Mouse (Mus musculus) midbrain, embryonic 11.5 days (tissue): ENCODE measurements at regions not wholly inside any gene's neighbourhood (a gene's known extent, or its start where the extent isn't known, plus 50 kb on each side); places are given as distances from the start of the nearest gene placed in this dataset.

Experiments used
- ATAC-seq: fragments of 200-750 bp; cut with Nextera tagmentation; 2 replicates; pipeline ENCODE4 v1.8.0; 2017; ENCODE audit warnings: moderate TSS enrichment, moderate library complexity; ENCODE audit not compliant: low FRiP score
- DNase-seq: peaks from one replicate; pipeline ENCODE4 v3.0.0; 2015; ENCODE audit warnings: low spot score; ENCODE audit errors: missing footprints
- H3K27ac ChIP-seq: fragments of 300-500 bp; sonication (generic); 2 replicates; pipeline ENCODE4 v1.5.1; 2014; ENCODE audit warnings: low read depth, low read length
- H3K27me3 ChIP-seq: fragments of 300-500 bp; sonication (generic); 2 replicates; pipeline ENCODE4 v1.6.1; 2014; ENCODE audit warnings: mild to moderate bottlenecking, low read length, moderate library complexity, mixed read lengths; ENCODE audit not compliant: control insufficient read depth, insufficient read depth
- H3K36me3 ChIP-seq: fragments of 300-500 bp; sonication (generic); 2 replicates; pipeline ENCODE4 v1.6.1; 2014; ENCODE audit warnings: mild to moderate bottlenecking, low read length, moderate library complexity, mixed read lengths; ENCODE audit not compliant: control insufficient read depth, insufficient read depth
- H3K4me1 ChIP-seq: fragments of 300-500 bp; sonication (generic); 2 replicates; pipeline ENCODE4 v1.6.1; 2014; ENCODE audit warnings: low read length; ENCODE audit not compliant: control insufficient read depth, insufficient read depth
- H3K4me2 ChIP-seq: fragments of 300-500 bp; sonication (generic); 2 replicates; pipeline ENCODE4 v1.6.1; 2014; ENCODE audit warnings: mild to moderate bottlenecking, moderate library complexity
- H3K4me3 ChIP-seq: fragments of 300-500 bp; sonication (generic); 2 replicates; pipeline ENCODE4 v1.5.1; 2014; ENCODE audit warnings: low read depth, low read length
- H3K9ac ChIP-seq: fragments of 300-500 bp; sonication (generic); 2 replicates; pipeline ENCODE4 v1.6.1; 2014; ENCODE audit warnings: low read length
- H3K9me3 ChIP-seq: fragments of 300-500 bp; sonication (generic); 2 replicates; pipeline ENCODE4 v1.6.1; 2016; ENCODE audit warnings: low read length; ENCODE audit not compliant: control insufficient read depth
- WGBS: fragments of 180-500 bp; shearing (Covaris S2); extraction: QIAGEN DNeasy Blood & Tissue Kit; methylation state at CpG from one replicate; pipeline ENCODE4 v1.1.7; 2014; 5-methylcytosine and 5-hydroxymethylcytosine counted together

DNA sequence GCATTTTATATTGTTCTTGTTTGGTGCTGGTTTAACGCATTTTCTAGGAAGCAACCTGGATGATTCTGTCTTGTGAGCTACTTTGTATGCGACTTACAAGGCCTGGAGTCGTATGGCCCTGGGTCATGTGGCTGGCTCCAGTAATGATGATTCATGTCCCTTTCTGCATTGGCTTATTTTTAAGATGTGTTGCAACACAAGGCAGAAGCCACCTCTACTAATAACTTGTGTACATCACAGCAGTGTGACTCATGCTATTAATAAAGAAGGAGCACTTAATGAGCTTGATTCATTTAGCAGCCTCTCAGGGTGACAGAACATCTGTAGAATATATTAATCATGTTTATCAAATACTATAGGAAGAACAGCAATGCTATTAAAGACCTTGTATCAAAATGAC lies 84.0 kb downstream of the Slc5a7 start:
- H3K4me1 ChIP-seq = no peaks in the 10 kb centered on the region
- H3K4me3 ChIP-seq = no peak overlapping the region
- H3K27me3 ChIP-seq = no peaks in the 10 kb centered on the region
- no peaks in the 10 kb centered on the region for H3K9me3 ChIP-seq
- H3K36me3 ChIP-seq = no peaks in the 10 kb centered on the region
- no peak for DNase-seq
- H3K27ac ChIP-seq = no peak overlapping the region
- WGBS = 82% methylated on average over 3 of the region's 3 CpGs
- H3K9ac ChIP-seq = no peak overlapping the region
- ATAC-seq = no peak
- no peak overlapping the region for H3K4me2 ChIP-seq

GRCm38 (mm10) chr17:54201710-54202109 lies 97.1 kb downstream of the Slc5a7 start:
- Histone ChIP-seq H3K4me1 (no peaks in the 10 kb centered on the region), H3K36me3 (no peaks in the 10 kb centered on the region), H3K4me2 (no peak overlapping the region), H3K9me3 (no peaks in the 10 kb centered on the region), H3K9ac (no peak overlapping the region), H3K4me3 (no peak overlapping the region), H3K27me3 (no peaks in the 10 kb centered on the region), H3K27ac (no peak overlapping the region)
- 66% methylated on average over 3 of the region's 3 CpGs for WGBS
- DNase-seq (no peak), ATAC-seq (no peak)

- H3K9ac ChIP-seq = no peak overlapping the region
- no peaks in the 10 kb centered on the region for H3K4me1 ChIP-seq
- H3K4me2 ChIP-seq = no peak overlapping the region
- ATAC-seq (no peak), DNase-seq (no peak)
- H3K27ac ChIP-seq = no peak overlapping the region
- H3K9me3 ChIP-seq = no peaks in the 10 kb centered on the region
- WGBS = 69% methylated on average over 3 of the region's 3 CpGs
- H3K27me3 ChIP-seq = no peaks in the 10 kb centered on the region
- H3K4me3 ChIP-seq = no peak overlapping the region
- no peaks in the 10 kb centered on the region for H3K36me3 ChIP-seq
Measured at GRCm38 (mm10) chr17:54192231-54192573, 106.6 kb downstream of the Slc5a7 start.

GRCm38 (mm10) chr17:54191526-54192230 lies 107.2 kb downstream of the Slc5a7 start:
- DNase-seq (no peak), ATAC-seq (0 out of 2 replicates have a peak, but pooled peaks have one; percentile 40)
- Histone ChIP-seq H3K27ac (no peak overlapping the region), H3K4me2 (no peak overlapping the region), H3K4me1 (no peaks in the 10 kb centered on the region), H3K27me3 (no peaks in the 10 kb centered on the region), H3K9ac (no peak overlapping the region), H3K36me3 (no peaks in the 10 kb centered on the region), H3K4me3 (no peak overlapping the region), H3K9me3 (no peaks in the 10 kb centered on the region)
- WGBS = 70% methylated on average over 5 of the region's 5 CpGs

- DNase-seq (no peak), ATAC-seq (no peak)
- Histone ChIP-seq H3K9me3 (no peaks in the 10 kb centered on the region), H3K27me3 (no peaks in the 10 kb centered on the region), H3K4me1 (no peaks in the 10 kb centered on the region), H3K27ac (no peak overlapping the region), H3K9ac (no peak overlapping the region), H3K4me2 (no peak overlapping the region), H3K36me3 (no peaks in the 10 kb centered on the region), H3K4me3 (no peak overlapping the region)
Measured at GRCm38 (mm10) chr17:54188997-54189553, 109.8 kb downstream of the Slc5a7 start.

DNA sequence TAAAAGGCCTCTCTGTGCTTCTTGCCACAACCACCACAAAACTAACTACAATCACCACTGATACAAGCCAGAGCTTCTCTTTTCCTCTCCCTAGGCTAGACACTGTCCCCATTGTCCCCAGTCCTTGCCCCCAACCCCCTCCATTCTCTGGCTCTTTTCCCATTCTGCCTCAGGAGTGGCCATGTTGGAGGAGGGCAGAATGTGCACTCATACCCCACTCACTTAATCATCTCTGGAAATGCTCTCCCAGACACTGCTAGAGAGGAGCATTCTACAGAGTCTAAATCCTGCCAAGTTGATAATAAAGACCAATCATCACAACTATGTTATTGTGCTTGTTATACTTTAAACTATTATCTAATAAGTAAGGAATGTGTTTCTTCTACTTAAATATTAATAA lies 116.8 kb downstream of the Slc5a7 start:
- Histone ChIP-seq H3K4me2 (no peak overlapping the region), H3K36me3 (no peaks in the 10 kb centered on the region), H3K4me1 (no peaks in the 10 kb centered on the region), H3K27ac (no peak overlapping the region), H3K9ac (no peak overlapping the region), H3K27me3 (no peaks in the 10 kb centered on the region), H3K4me3 (no peak overlapping the region), H3K9me3 (no peaks in the 10 kb centered on the region)
- ATAC-seq (no peak), DNase-seq (no peak)

DNA sequence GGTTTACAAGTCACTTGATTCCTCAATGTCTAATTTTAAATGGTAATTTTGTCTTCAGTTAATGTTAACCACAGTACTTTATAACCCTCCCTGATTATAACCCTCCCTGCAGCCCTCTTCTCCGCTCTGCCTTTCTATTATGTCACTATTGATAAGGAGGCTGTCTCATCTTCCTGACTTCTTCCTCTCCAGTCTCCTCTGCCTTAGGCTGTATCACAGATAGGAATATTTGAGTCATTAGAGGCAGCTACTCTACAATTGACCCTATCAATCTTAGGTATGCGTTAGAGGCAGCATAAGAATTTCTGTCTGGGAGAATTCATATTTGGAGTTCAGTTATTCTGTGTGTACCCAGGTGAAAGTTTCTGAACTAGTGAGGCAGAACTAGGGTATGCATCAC lies 118.3 kb downstream of the Slc5a7 start:
- no peaks in the 10 kb centered on the region for H3K36me3 ChIP-seq
- H3K27me3 ChIP-seq = no peaks in the 10 kb centered on the region
- 89% methylated on average over 2 of the region's 2 CpGs for WGBS
- no peak overlapping the region for H3K4me2 ChIP-seq
- H3K4me1 ChIP-seq = no peaks in the 10 kb centered on the region
- DNase-seq (no peak), ATAC-seq (no peak)
- no peaks in the 10 kb centered on the region for H3K9me3 ChIP-seq
- no peak overlapping the region for H3K4me3 ChIP-seq
- H3K9ac ChIP-seq = no peak overlapping the region
- no peak overlapping the region for H3K27ac ChIP-seq

DNA sequence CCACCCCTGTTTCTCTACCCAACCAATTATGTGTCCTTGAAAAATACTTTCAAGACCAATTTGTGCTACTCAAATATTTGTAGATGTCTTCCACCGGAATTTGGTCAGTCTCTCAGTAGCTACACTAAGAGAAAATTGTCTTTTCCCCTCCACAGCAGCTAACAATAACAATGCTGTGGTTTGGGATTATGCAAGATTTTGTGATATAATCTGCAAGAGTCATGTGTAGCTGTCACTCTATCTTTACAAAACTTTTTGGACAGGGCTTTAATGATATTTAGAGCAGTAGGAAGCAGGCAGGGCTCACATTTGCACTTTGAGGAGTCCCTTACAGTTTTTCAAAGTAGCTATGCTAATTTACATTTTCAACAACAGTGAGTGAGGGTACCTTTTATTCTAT lies 128.1 kb downstream of the Slc5a7 start:
- Histone ChIP-seq H3K27ac (no peak overlapping the region), H3K9me3 (no peaks in the 10 kb centered on the region), H3K9ac (no peak overlapping the region), H3K4me2 (no peak overlapping the region), H3K36me3 (no peaks in the 10 kb centered on the region), H3K27me3 (no peaks in the 10 kb centered on the region), H3K4me3 (no peak overlapping the region), H3K4me1 (no peaks in the 10 kb centered on the region)
- 77% methylated on average over 1 of the region's 1 CpGs for WGBS
- ATAC-seq (no peak), DNase-seq (no peak)

DNA sequence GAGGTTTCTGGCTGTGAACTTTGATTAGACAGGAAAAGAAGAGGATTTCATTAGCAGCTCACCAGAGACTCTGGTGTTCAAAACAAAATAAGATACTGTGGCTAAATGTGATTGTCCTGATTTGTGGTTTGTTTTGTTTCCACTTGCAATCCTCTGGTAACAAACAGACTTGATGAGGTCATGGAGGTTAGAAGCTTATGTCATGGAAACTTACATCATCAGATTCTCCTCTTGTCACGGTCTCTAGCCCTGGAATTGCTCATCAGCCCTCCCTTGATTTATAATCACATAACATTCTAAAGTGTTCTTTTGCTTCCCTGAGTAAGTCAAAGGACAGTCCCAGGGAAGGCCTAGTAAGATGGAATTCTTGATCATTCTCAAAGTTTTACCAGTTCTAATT lies 130.8 kb downstream of the Slc5a7 start:
- no peaks in the 10 kb centered on the region for H3K4me1 ChIP-seq
- WGBS = 30% methylated on average over 1 of the region's 1 CpGs
- no peak overlapping the region for H3K9ac ChIP-seq
- DNase-seq = no peak
- no peak for ATAC-seq
- H3K4me3 ChIP-seq = no peak overlapping the region
- no peak overlapping the region for H3K4me2 ChIP-seq
- no peaks in the 10 kb centered on the region for H3K27me3 ChIP-seq
- no peaks in the 10 kb centered on the region for H3K36me3 ChIP-seq
- H3K27ac ChIP-seq = no peak overlapping the region
- no peaks in the 10 kb centered on the region for H3K9me3 ChIP-seq
